26 mouse cellular contexts compared by ENCODE assay signal in the genomic region with DNA sequence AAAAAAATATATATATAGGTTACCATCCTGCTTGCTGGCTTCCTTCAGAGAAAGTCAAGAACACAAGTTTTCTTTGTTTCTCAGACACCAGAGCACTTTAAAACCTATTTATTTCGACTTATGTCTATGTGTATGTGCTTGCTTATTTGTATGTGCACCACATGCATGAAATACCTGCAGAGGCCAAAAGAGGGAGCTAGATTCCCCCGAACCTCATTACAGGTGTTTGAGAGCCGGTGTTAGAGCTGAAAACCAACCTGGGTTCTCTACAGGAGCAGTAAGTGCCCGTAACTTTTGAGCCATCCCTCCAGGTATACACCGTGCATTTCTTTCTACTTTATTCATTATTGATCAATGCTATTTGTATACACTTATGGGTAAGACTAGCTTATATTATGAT. TPM values are rescaled to one million over a fixed set of nuclear protein-coding genes. Genes with fewer than 3 reads are reported as not detected.
DNase-seq lines count a peak whose midpoint lies in the region; ATAC-seq and TF ChIP-seq lines count a peak whose summit lies in the region.
"Had no signal": no experiment of that assay in that cellular context is flagged by ENCODE, and none has a peak within 500 bp of the region (broad histone marks: within the 10 kb centered on the region; RNA-seq: fewer than 3 reads in every experiment).

No protein-coding gene starts in this region.

- no peaks in the 10 kb centered on the region for H3K27me3 ChIP-seq in liver, postnatal 0 days (ENCODE audit: insufficient read depth, low read length)
- no peaks in the 10 kb centered on the region for H3K27me3 ChIP-seq in liver, embryonic 12.5 days (replicated peaks)
- peaks cover 5 to 11% of the 10 kb centered on the region in 2 experiments for H3K27me3 ChIP-seq in MEL (ENCODE audit: control insufficient read depth in 1 of 2, insufficient read depth in 2 of 2, low read length in 2 of 2)
- H3K27me3 ChIP-seq: embryonic facial prominence, embryonic 15.5 days; forebrain, embryonic 15.5 days; heart, embryonic 15.5 days; hindbrain, embryonic 13.5 days had no signal

- ATAC-seq in liver, postnatal 0 days, result no peak
- no peak for ATAC-seq in liver, embryonic 12.5 days
- ATAC-seq: forebrain, embryonic 15.5 days; hindbrain, postnatal 0 days; intestine, postnatal 0 days had no signal

- H3K4me2 ChIP-seq in liver, postnatal 0 days (ENCODE audit: low read depth, low read length), result no peak overlapping the region
- no peak overlapping the region for H3K4me2 ChIP-seq in liver, embryonic 12.5 days
- H3K4me2 ChIP-seq: embryonic facial prominence, embryonic 15.5 days; forebrain, embryonic 15.5 days; heart, embryonic 11.5 days; heart, embryonic 15.5 days; hindbrain, embryonic 13.5 days had no signal

- 0 out of 2 replicates have a peak, but pooled peaks have one; percentile 16 for TF ChIP-seq CTCF in liver, postnatal 0 days (IDR thresholded peaks at IDR 0.05; ENCODE audit: low read depth)
- peak in 2 of 3 experiments; percentile 23 to 38; a peak in 3 of 6 replicates for TF ChIP-seq CTCF in MEL (IDR thresholded peaks at IDR 0.05 in 2 of 3, conservative IDR thresholded peaks at IDR 0.05 in 1 of 3; ENCODE audit: control insufficient read depth in 1 of 3, insufficient read depth in 1 of 3, low read depth in 2 of 3, low read length in 3 of 3, poor library complexity in 1 of 3, severe bottlenecking in 1 of 3)

- no peaks in the 10 kb centered on the region for H3K9me3 ChIP-seq in liver, postnatal 0 days (ENCODE audit: low read length)
- no peaks in the 10 kb centered on the region for H3K9me3 ChIP-seq in liver, embryonic 12.5 days (replicated peaks)
- no peaks in the 10 kb centered on the region for H3K9me3 ChIP-seq in MEL (replicated peaks; ENCODE audit: insufficient read depth, low read length)
- H3K9me3 ChIP-seq: embryonic facial prominence, embryonic 15.5 days; forebrain, embryonic 10.5 days; forebrain, embryonic 15.5 days; heart, embryonic 15.5 days; hindbrain, embryonic 13.5 days had no signal

- H3K9ac ChIP-seq in liver, postnatal 0 days (replicated peaks), result no peak overlapping the region
- H3K9ac ChIP-seq in liver, embryonic 12.5 days, result no peak overlapping the region
- no peak overlapping the region for H3K9ac ChIP-seq in MEL (ENCODE audit: control insufficient read depth, low read depth, low read length, poor library complexity, severe bottlenecking)
- H3K9ac ChIP-seq: embryonic facial prominence, embryonic 15.5 days; forebrain, embryonic 15.5 days; heart, embryonic 15.5 days; hindbrain, embryonic 13.5 days had no signal

- WGBS in liver, postnatal 0 days (ENCODE audit: insufficient replicate concordance), result 82% methylated on average over 5 of the region's 5 CpGs
- WGBS in liver, embryonic 12.5 days (ENCODE audit: insufficient replicate concordance), result 78% methylated on average over 5 of the region's 5 CpGs

- H3K27ac ChIP-seq in liver, postnatal 0 days (ENCODE audit: low read depth), result no peak overlapping the region
- no peak overlapping the region for H3K27ac ChIP-seq in liver, embryonic 12.5 days
- H3K27ac ChIP-seq in MEL (ENCODE audit: control insufficient read depth, low read depth, low read length), result no peak overlapping the region
- H3K27ac ChIP-seq: embryonic facial prominence, embryonic 15.5 days; forebrain, embryonic 10.5 days; forebrain, embryonic 15.5 days; heart, adult 2 months; heart, embryonic 15.5 days; hindbrain, embryonic 13.5 days; hindbrain, postnatal 0 days had no signal

- TF ChIP-seq POLR2A in MEL (IDR thresholded peaks at IDR 0.05; ENCODE audit: control insufficient read depth in 1 of 2, insufficient read depth in 1 of 2, low read depth in 1 of 2, low read length in 2 of 2, poor library complexity in 1 of 2), result no peak

- TF ChIP-seq EP300 in liver, postnatal 0 days (IDR thresholded peaks at IDR 0.05; ENCODE audit: low read depth), result no peak
- no peak for TF ChIP-seq EP300 in MEL (IDR thresholded peaks at IDR 0.05; ENCODE audit: low read depth in 1 of 2, low read length in 2 of 2)

- H3K4me1 ChIP-seq in liver, postnatal 0 days (ENCODE audit: insufficient read depth), result no peaks in the 10 kb centered on the region
- H3K4me1 ChIP-seq in liver, embryonic 12.5 days, result no peaks in the 10 kb centered on the region
- H3K4me1 ChIP-seq in MEL (ENCODE audit: control insufficient read depth in 1 of 2, insufficient read depth in 2 of 2, low read length in 2 of 2), result no peaks in the 10 kb centered on the region
- H3K4me1 ChIP-seq: embryonic facial prominence, embryonic 15.5 days; forebrain, embryonic 15.5 days; heart, embryonic 15.5 days; hindbrain, embryonic 13.5 days had no signal

- H3K36me3 ChIP-seq in liver, postnatal 0 days (replicated peaks; ENCODE audit: insufficient read depth, low read length), result no peaks in the 10 kb centered on the region
- H3K36me3 ChIP-seq in liver, embryonic 12.5 days, result no peaks in the 10 kb centered on the region
- no peaks in the 10 kb centered on the region for H3K36me3 ChIP-seq in MEL (ENCODE audit: control insufficient read depth in 1 of 2, insufficient read depth in 2 of 2, low read length in 2 of 2)
- H3K36me3 ChIP-seq: embryonic facial prominence, embryonic 15.5 days; forebrain, embryonic 10.5 days; forebrain, embryonic 15.5 days; heart, embryonic 15.5 days; hindbrain, embryonic 13.5 days had no signal

- no peak for TF ChIP-seq RAD21 in MEL (IDR thresholded peaks at IDR 0.05; ENCODE audit: low read depth, low read length)

- H3K79me2 ChIP-seq in MEL (ENCODE audit: control insufficient read depth, insufficient read depth, low read length, poor library complexity), result no peaks in the 10 kb centered on the region

- no peak for DNase-seq in liver, postnatal 0 days
- DNase-seq in ES-CJ7 (ENCODE audit: low read depth, low spot score), result peak; percentile 63
- no peak for DNase-seq in MEL (ENCODE audit: low read depth, low spot score)
- peak; percentile 13 for DNase-seq in induced T-regulatory cell, adult 2 months (ENCODE audit: low read depth)
- no peak for DNase-seq in frontal cortex, postnatal 14 days (ENCODE audit: low spot score in 2 of 2)
- no peak for DNase-seq in lung, postnatal 14 days
- DNase-seq: adrenal gland, adult 8-10 months; adrenal gland, postnatal 36 days; cerebellum, adult 2 months; cerebellum, postnatal 10 days; gastrocnemius, postnatal 10 days; heart, adult 2 months; heart, postnatal 14 days had no signal

- H3K4me3 ChIP-seq in liver, postnatal 0 days (ENCODE audit: low read depth, low read length), result no peak overlapping the region
- no peak overlapping the region for H3K4me3 ChIP-seq in liver, embryonic 12.5 days
- no peak overlapping the region for H3K4me3 ChIP-seq in MEL (ENCODE audit: control insufficient read depth in 1 of 2, insufficient read depth in 1 of 2, low read depth in 2 of 2, low read length in 2 of 2)
- H3K4me3 ChIP-seq: embryonic facial prominence, embryonic 15.5 days; erythroblast, embryonic 14.5 days; forebrain, embryonic 10.5 days; forebrain, embryonic 15.5 days; heart, adult 2 months; heart, embryonic 15.5 days; hindbrain, embryonic 13.5 days had no signal

TF ChIP-seq in MEL, 35 proteins besides CTCF, POLR2A, EP300 and RAD21:
- TF ChIP-seq MAFK (IDR thresholded peaks at IDR 0.05; ENCODE audit: borderline replicate concordance, low read depth, low read length) (no peak), POLR2AphosphoS5 (IDR thresholded peaks at IDR 0.05; ENCODE audit: borderline replicate concordance, low read depth, low read length) (no peak), MAX (IDR thresholded peaks at IDR 0.05; ENCODE audit: low read length) (no peak), CHD2 (IDR thresholded peaks at IDR 0.05; ENCODE audit: low read length) (no peak), RCOR1 (IDR thresholded peaks at IDR 0.05; ENCODE audit: low read depth, low read length) (no peak), MEF2A (IDR thresholded peaks at IDR 0.05; ENCODE audit: extremely low read depth, insufficient replicate concordance, low read depth, low read length, poor library complexity, severe bottlenecking) (no peak), GATA1 (IDR thresholded peaks at IDR 0.05; ENCODE audit: low read depth, low read length) (no peak), TCF12 (IDR thresholded peaks at IDR 0.05; ENCODE audit: low read depth, low read length) (no peak), ELF1 (IDR thresholded peaks at IDR 0.05; ENCODE audit: low read depth, low read length) (no peak), ETS1 (IDR thresholded peaks at IDR 0.05; ENCODE audit: low read depth, low read length) (no peak), E2F4 (IDR thresholded peaks at IDR 0.05; ENCODE audit: borderline replicate concordance, low read depth, low read length) (no peak), NRF1 (IDR thresholded peaks at IDR 0.05; ENCODE audit: insufficient read depth, low read depth, low read length, poor library complexity, severe bottlenecking) (no peak), MAZ (IDR thresholded peaks at IDR 0.05; ENCODE audit: low read depth, low read length) (no peak), USF1 (IDR thresholded peaks at IDR 0.05; ENCODE audit: low read depth, low read length) (no peak), MYC (IDR thresholded peaks at IDR 0.05; ENCODE audit: low read depth, low read length) (no peak), CHD1 (IDR thresholded peaks at IDR 0.05; ENCODE audit: low read depth, low read length) (no peak), BHLHE40 (IDR thresholded peaks at IDR 0.05; ENCODE audit: borderline replicate concordance, low read depth, low read length) (no peak)

RNA-seq across cellular contexts. Expression of a gene that starts 30.0 kb away (rescaled TPM):
- 7.3 and 8.3 TPM in 2 replicates for polyA plus RNA-seq in liver, postnatal 0 days (2015; fragmentation: Nextera tagmentation; extraction: Ambion mirVana)
- 17.5 and 21.0 TPM in 2 replicates for polyA plus RNA-seq in liver, embryonic 12.5 days (2016; fragmentation: Nextera tagmentation; extraction: Ambion mirVana)
- 7.9 and 9.0 TPM in 2 replicates for total RNA-seq in MEL (2012; rRNA removed)
- 10 to 100 TPM in 1 of 2 experiments, not detected in 1; 18.6 TPM for polyA plus RNA-seq in MEL (2012; ENCODE audit: insufficient read depth in 1 of 2, insufficient read length in 2 of 2, low read depth in 1 of 2, low replicate concordance in 2 of 2, missing spikeins in 1 of 2)

RNA-seq across cellular contexts. Expression of a gene that starts 48.3 kb away (rescaled TPM):
- polyA plus RNA-seq in liver, postnatal 0 days (2015; fragmentation: Nextera tagmentation; extraction: Ambion mirVana), result not detected in 2 replicates
- polyA plus RNA-seq in liver, embryonic 12.5 days (2016; fragmentation: Nextera tagmentation; extraction: Ambion mirVana), result 0.16 and 0.17 TPM in 2 replicates
- not detected in 2 replicates for total RNA-seq in MEL (2012; rRNA removed)
- under 1 TPM in 1 of 2 experiments, not detected in 1; 0.03 TPM for polyA plus RNA-seq in MEL (2012; ENCODE audit: insufficient read depth in 1 of 2, insufficient read length in 2 of 2, low read depth in 1 of 2, low replicate concordance in 2 of 2, missing spikeins in 1 of 2)
- total RNA-seq: adrenal gland, adult 8-10 months; adrenal gland, postnatal 36 days; gastrocnemius, postnatal 10 days; heart, adult 2 months; heart, postnatal 14 days; hematopoietic stem cell, adult 5-6 weeks; hindbrain, postnatal 0 days had no signal
- polyA plus RNA-seq: cerebellum, adult 2 months; embryonic facial prominence, embryonic 11.5 days; embryonic facial prominence, embryonic 15.5 days; erythroblast, embryonic 14.5 days; forebrain, embryonic 10.5 days; forebrain, embryonic 15.5 days; gonadal fat pad, adult 2 months; heart, adult 2 months; heart, embryonic 11.5 days; heart, embryonic 15.5 days had no signal

Comparison
In these comparisons a context has a peak if more than half of its experiments do, and no peak if none do; other contexts are left out.
1. DNase-seq: peak in ES-CJ7 (single experiment) and induced T-regulatory cell, adult 2 months (single experiment); none in liver, postnatal 0 days (single experiment), MEL (single experiment), frontal cortex, postnatal 14 days (0 of 2) and lung, postnatal 14 days (single experiment).